Mouse (Mus musculus) kidney, adult 18-20 months (tissue): ENCODE measurements around the gene Ccdc8.
"Not testable (repeated sequence)": the region's sequence is repeated elsewhere in the genome, so short reads cannot be mapped to it uniquely, and the experiment has no call there.

Experiments
- DNase-seq: peaks from one replicate; pipeline ENCODE4 v3.0.0; 2021

Ccdc8 gene

DNA sequence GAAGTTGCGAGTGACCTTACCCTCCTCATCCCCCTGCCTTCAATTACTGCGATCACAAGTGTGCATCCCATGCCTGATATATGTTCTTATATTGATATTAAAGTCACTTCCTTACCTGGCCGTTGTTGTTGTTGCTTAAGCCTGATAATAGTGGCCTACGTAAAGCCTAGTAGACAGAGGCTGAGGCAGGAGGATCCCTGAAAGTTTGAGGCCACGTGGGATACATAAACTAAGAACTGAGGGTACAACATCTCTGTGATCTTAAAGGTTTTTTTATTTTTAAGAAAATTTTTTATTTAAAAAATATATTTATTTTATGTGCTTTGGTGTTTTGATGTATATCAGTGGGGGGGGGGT lies at the start of gene Ccdc8:
Gene Ccdc8 (plus strand): TSS at position 258 of the 357 bp plus-strand sequence.
- DNase-seq, result no peak

DNA sequence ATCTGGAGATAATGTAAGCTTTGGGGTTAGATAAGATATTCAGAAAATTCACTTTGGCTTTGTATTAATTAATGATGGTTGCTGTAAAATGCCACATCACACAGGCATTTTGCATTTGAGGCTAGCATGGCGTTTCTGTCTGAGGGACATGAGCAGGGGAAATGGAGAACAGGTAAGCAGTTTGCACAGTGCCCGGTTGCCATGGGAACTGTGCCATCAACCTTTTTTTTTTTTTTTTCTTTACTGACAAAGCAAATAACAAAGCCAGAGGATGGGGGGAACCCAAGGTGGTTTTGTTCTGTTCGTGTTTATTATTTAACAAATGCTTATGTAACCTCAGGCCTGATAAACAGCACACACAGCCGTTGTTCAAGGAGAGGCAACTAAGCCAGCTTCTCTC lies 49.6 kb upstream of the Ccdc8 start:
- DNase-seq, result no peak

DNA sequence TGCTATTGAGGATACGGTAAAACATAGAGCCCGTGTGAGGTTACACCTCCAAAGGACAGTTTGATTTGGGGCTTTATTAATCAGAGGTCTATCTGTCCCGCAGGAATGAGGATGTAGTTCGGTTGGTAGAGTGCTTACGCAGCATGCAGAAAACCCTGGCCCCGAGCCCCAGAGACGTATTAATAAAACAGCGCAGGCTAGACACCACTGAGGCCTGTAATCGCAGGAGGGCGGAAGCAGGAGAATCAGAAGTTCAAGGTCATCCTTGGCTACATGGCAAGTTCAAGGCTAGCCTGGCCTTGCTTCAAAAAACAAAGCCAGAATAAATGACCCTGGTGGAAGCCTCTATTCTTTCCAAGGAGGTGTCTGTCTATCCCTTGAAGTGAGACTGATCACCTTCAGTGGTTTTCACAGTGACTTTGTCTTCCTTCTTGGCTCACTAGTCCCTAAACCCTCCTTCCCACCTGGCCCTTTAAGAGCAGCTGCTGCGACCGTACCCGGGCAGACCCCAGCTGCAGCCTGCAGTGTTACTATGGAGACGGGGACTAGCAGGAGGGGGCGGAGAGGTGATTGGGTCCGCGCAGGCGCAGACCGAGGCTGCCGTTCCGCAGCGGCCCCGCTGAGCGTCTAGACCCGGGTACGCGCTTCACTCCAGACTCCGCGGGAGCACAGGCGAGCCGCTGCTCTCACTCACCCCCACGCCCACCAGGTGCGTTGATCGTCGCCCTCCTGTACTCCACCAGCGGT lies 48.3 kb upstream of the Ccdc8 start, which contains the start of gene Pnmal2:
Gene Pnmal2 (plus strand): TSS at position 622 of the 747 bp plus-strand sequence.
- DNase-seq, result peak; percentile 73

GRCm38 (mm10) chr7:16944808-16945315 lies 47.6 kb upstream of the Ccdc8 start:
- no peak for DNase-seq

GRCm38 (mm10) chr7:16945419-16945818 lies 47.1 kb upstream of the Ccdc8 start:
- DNase-seq, result no peak

DNA sequence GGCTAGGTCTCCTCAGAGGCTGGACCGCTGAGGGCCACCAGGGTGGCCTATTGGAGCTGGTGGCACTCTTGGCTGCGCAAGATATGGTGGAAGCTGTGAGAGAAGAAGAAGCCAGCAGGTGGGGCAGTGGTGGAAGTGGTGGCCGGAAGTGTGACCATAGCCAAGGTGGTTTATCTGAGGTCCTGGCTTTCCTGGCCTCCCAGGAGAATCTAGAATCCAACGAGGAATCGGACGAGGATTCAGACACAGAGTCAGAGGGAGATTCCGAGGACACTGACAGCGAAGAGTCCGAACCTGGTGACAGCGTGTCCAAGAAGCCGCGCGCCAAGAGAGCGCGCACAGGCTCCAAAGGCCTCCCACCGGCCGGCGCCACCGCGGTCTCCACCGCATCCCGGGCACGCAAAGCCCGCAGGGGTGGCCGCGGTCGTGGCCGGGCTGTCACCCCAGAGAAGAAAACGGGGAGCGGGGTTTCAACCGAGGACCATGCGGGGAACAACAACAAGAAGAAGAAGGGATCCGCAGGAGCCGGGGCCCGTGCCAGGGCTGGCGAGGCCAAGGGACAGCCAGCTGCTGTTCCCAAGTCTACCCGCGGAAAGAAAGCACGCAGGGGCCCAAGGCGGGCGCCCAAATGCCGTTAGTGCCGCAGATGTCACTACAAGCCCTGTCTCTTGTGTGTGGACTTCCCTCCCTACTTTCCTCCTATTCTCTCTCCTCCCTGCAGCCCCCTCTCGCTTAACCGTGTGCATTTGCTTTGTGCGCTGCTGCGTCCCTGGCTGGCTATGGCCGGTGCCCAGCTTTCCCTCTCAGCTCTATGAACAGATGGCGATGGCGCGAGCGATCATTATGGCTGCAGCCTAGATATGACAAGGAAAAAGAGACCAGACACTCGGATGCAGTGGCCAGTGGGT lies 45.8 kb upstream of the Ccdc8 start:
- no peak for DNase-seq

GRCm38 (mm10) chr7:16947349-16947895 lies 45.1 kb upstream of the Ccdc8 start:
- no peak for DNase-seq

- no peak for DNase-seq
These were observed 44.5 kb upstream of the Ccdc8 start for GRCm38 (mm10) chr7:16947959-16948361.

- no peak for DNase-seq
These were observed 43.5 kb upstream of the Ccdc8 start for GRCm38 (mm10) chr7:16948923-16949458.

GRCm38 (mm10) chr7:16949908-16950841 lies 42.3 kb upstream of the Ccdc8 start:
- peak; percentile 84 for DNase-seq

GRCm38 (mm10) chr7:16950861-16951635 lies 41.5 kb upstream of the Ccdc8 start:
- DNase-seq, result peak; percentile 73

GRCm38 (mm10) chr7:16953776-16954175 lies 38.7 kb upstream of the Ccdc8 start:
- DNase-seq, result not testable (repeated sequence)

GRCm38 (mm10) chr7:16955712-16956111 lies 36.8 kb upstream of the Ccdc8 start:
- DNase-seq, result no peak

GRCm38 (mm10) chr7:16956410-16957265 lies 35.9 kb upstream of the Ccdc8 start:
- DNase-seq, result no peak

GRCm38 (mm10) chr7:16959539-16960187 lies 32.8 kb upstream of the Ccdc8 start, which contains the start of gene Pnmal1:
Pnmal1 (plus strand) TSS chr7:16959679.
- DNase-seq, result no peak

DNA sequence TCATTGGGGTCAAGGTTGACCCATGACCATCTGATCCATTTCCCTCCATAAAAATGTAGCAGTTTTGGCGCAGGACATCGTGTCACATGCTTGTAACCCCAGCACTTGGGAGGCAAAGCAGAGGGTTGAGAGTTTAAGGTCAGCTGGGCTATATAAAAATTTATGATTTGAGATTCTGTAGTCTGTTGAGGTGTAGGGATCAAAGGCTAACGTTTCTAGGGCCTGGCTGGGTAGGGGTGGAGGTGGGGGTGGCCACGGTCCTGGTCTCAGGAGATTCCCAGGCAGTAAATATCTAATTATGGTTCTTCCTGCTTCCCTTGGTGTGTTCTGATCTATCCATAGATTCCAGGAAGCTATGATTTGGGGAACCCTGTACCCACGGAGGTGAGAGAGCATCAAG lies 30.8 kb upstream of the Ccdc8 start:
- DNase-seq, result no peak

DNA sequence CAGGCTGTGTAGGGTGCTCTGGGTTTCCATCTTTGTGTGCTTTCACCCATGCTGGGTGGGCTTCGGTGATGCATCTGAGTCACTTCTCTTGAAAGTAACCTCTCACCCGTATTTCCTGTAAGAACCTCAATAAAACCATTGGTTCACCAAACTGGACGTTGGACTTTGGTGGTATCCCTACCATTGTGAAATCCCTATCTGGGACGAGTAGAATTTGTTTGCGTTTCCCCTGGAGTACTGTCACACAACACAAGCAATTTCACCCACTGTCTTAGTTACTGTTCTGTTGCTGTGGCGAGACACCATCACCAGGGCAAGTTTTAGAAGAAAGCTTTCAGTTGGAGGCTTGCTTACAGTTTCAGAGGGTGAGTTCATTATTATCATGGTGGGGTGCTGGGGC lies 24.1 kb upstream of the Ccdc8 start:
- no peak for DNase-seq

DNA sequence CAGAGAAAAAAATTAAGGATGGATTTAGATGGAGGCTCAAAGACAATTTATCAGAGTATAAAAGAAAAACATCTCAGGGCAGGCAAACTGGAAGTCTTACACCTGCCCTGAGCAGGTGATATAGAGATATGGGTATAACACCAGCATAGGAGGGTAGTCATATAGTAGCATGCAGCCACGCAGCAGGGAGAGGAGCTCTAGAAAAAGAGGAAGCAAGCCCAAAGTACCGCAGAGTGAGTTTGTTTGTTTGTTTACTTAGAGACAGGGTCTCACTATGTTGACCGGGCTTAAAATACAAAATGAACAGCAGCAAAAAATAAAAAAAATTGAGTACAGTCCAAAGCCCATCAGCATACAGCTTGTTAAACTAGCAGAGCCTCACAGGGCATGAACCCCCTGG lies 21.3 kb upstream of the Ccdc8 start:
- no peak for DNase-seq

GRCm38 (mm10) chr7:16974018-16974417 lies 18.5 kb upstream of the Ccdc8 start:
- DNase-seq, result no peak

- no peak for DNase-seq
These were observed 16.2 kb upstream of the Ccdc8 start for GRCm38 (mm10) chr7:16976298-16976697.
